Mouse (Mus musculus) heart, adult 2 months (tissue): ENCODE data around the gene Fam166a.

ENCODE experiments used
- EP300 ChIP-seq: fragments of 200-500 bp; IDR thresholded peaks from 2 replicates; pipeline ENCODE4 v1.6.1; 2011; ENCODE audit warnings: low read depth, low read length, control low read depth; ENCODE audit not compliant: insufficient read depth
- POLR2A ChIP-seq: fragments of 200-500 bp; IDR thresholded peaks from 2 replicates; pipeline ENCODE4 v1.6.1; 2011; ENCODE audit warnings: mild to moderate bottlenecking, low read depth, low read length, control low read depth; ENCODE audit not compliant: insufficient read depth

GRCm38 (mm10) chr2:25229582-25229981 is 11.0 kb downstream of the Fam166a start:
- no peak for TF ChIP-seq EP300
- TF ChIP-seq POLR2A = no peak
